Mouse (Mus musculus): Measurements from ENCODE around the gene Itpkc.

DNA sequence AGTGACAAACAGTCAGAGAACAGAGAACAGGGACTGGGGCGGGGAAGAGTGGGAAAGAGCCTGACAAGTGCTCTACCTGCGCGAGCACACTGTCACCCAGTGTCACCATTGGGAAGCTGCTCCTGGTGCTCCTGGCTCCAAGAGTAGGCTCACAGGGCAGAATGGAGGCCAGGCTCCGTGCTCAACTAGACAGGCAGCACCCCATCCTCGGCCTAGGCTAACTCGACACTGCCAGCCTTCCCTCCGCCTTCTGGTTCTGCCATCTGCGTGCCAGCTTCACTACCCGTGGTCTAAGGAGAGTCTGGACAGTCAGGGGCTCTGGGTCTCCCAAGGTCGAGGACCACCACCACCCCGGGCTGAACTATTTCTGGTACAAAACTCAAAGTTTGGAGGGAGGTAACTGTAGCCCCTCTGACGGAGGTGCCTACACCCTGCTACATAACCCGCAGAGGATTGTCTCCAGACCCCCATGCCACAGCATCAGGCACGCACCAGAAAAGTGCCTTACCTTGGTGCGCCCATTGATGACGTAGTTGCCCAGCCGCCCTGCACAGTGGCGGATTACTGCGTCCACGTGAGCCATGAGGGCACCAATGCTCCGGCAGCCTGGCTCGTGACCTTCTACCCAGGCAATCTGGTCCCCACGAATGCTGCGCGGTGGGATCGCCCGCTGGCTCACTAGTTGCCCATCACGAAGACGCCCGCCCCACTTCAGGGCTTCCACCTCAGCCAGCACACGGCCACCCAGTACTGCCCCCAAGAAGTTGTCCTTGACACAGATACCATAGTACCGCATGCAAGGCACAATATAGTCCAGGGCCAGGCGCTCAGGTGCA is 64.1 kb downstream of the Itpkc start:
- TF ChIP-seq CTCF (IDR thresholded peaks at IDR 0.05; ENCODE audit: low read depth) (no peak), EP300 (optimal IDR thresholded peaks at IDR 0.05) (no peak)
